Mouse (Mus musculus) 3T3-L1 (cell line): ENCODE data around the gene Stat5a.

Source experiments
- DNase-seq: peaks from one replicate; pipeline ENCODE4 v3.0.0-alpha.2; 2015; ENCODE audit warnings: low read depth, low spot score

The Stat5a gene

DNA sequence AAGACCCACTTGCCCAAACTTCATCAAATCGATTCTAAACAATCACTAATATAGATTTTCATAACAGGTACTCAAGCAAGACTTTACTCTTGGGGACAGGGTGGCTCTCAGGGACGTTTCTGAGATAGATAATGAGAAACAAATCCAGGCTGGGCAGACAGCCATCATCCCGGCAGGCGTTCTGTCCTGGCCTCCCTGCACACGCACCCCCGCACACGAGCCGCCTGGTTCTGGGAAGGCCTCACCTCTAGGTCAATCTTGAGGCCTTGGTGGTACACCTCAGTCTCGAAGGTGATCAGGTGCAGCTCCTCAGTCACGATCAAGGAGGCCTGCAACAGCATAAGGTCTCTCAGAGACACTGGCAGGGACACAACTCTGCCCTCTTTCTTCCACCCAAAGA is 36.9 kb downstream of the Stat5a start:
- no peak for DNase-seq

DNA sequence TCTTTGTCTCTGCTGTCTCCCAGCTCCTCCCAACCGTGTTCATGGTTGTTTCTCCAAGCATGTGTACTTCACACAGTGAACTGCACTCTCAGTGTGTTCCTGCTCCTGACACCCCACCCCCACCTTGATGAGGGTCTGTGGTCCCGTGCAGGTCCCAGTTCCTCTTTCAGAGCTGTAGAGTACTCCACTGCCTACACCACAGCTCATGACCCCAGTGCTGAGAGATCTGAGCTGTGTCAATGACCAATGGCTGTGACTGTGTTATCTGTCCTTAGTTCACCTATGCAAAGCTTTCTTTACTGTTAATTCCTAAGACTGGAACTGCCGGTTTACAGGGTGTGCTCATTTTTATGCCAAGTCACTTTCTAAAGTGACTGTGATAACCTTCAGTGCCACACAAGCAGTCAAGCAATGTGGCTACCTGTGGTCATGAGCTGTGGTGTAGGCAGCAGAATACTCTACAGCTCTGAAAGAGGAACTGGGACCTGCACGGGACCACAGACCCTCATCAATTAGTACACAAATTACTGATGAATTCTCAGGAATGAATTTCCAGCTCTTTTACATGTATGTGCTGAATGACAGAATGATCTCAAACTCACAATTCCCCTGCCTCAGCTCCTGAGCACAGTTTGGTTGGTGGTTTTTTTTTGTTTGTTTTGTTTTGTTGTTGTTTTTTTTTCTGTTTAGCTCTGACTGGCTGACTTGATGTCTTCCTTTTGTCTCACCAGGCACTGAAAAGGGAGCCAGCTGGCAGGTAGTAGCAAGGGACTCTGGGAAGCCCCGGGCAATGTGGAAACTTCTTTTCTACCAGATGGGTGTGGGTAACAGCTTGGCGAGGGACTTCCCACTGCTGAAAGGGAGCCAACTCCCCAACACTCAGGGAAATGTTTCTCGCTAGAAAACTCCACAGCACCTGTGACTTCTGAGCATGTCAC is 38.4 kb downstream of the Stat5a start:
- DNase-seq = no peak

GRCm38 (mm10) chr11:100898441-100899199 is 39.5 kb downstream of the Stat5a start:
- no peak for DNase-seq

- DNase-seq = no peak
Observed at GRCm38 (mm10) chr11:100904580-100905351, 45.6 kb downstream of the Stat5a start.

GRCm38 (mm10) chr11:100905929-100906328 is 46.8 kb downstream of the Stat5a start:
- no peak for DNase-seq

DNA sequence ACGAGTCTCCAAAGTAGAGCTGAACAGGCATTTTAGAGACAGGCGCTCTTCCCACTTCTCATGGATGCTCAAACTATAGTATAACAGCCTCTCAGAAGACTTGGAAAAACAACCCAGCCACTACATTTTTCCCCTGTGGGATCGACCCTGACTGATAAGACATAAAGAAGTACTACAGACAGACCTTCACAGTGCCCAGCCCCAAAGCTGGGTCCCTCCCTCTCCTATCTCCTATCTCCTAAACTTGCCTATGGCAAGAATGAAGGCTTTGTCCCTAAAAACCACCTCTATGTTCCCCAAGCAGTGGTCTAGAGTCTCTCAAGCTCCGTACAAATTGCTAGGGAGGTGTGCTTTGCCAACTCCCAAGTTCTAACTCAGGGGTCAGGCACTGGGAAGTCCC is 47.7 kb downstream of the Stat5a start:
- DNase-seq = no peak

- no peak for DNase-seq
Observed at GRCm38 (mm10) chr11:100908112-100908511, 49.0 kb downstream of the Stat5a start.

DNA sequence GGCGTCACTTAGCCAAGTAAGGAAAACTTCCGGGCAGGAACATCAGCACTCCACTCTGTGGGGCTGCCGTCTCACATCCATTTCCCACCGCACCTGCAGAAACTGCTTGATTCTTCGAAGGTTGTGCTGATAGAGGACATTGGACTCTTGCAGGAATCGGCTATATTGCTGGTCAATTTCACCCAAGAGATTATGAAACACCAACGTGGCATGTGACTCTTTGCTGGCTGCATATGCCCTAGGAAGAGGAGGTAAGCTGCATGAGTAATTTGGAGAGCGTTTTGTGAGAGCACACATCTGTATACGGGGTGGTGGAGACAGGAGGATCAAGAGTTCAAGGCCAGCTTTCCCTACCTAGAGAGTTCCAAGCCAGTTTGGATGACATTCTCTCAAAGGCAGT is 49.4 kb downstream of the Stat5a start:
- DNase-seq = no peak

DNA sequence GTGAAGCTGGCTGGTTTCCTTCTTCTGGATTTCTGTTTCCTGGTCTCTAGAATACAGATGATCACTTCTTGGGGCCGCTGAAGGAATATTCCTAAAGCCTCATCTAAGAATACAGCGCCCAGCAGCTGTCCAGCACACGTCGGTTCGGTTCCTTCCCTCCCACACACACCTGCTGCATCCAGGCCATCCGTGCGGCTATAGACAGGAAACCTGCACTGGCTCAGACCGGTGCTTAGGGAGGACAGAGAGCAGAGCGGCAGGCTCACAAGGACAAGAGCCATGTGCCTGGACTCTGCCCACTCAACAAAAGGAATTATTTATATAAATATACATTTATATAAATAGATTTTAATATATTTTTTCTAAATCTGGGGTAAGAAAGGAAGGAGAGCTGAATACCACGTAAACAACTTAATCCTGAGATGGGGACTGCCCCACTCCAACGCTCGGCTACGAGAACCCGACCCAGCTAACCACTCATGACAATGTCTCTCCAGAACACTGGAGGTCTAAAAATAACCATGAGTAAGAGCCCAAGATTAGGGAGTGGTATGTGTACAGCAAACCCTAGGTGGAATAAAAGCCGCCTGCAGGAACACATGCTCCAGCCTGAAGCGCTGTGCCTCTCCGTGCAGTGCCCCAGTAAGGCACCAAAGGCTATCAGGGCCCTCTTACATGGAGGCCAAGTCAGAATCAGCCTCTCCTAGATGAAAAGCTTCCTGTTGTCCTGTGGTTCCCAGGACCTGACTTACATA is 53.4 kb downstream of the Stat5a start:
- DNase-seq = peak; percentile 17

- no peak for DNase-seq
Observed at GRCm38 (mm10) chr11:100914415-100914814, 55.3 kb downstream of the Stat5a start.

DNA sequence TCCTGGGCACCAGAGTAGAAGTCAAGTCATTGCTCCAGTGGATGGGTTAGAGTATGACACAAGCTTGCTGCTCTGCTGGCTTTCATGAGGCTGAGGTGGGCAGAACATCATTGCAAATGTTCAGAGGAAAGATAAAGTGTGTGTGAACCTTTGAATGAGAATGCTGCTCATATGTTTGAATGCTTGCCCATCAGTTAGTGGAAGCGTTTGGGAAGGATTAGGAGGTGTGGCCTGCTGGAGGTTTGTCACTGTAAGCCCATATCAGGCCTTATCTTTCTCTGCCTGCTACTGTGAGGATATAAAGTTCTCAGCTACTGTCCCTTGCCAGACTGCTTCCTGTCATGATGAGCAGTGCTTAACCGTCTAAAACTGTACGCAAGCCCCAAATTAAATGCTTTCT is 55.9 kb downstream of the Stat5a start:
- DNase-seq = no peak

- DNase-seq = no peak
Observed at GRCm38 (mm10) chr11:100916432-100916971, 57.4 kb downstream of the Stat5a start.

GRCm38 (mm10) chr11:100918007-100918406 is 58.9 kb downstream of the Stat5a start:
- DNase-seq = no peak

DNA sequence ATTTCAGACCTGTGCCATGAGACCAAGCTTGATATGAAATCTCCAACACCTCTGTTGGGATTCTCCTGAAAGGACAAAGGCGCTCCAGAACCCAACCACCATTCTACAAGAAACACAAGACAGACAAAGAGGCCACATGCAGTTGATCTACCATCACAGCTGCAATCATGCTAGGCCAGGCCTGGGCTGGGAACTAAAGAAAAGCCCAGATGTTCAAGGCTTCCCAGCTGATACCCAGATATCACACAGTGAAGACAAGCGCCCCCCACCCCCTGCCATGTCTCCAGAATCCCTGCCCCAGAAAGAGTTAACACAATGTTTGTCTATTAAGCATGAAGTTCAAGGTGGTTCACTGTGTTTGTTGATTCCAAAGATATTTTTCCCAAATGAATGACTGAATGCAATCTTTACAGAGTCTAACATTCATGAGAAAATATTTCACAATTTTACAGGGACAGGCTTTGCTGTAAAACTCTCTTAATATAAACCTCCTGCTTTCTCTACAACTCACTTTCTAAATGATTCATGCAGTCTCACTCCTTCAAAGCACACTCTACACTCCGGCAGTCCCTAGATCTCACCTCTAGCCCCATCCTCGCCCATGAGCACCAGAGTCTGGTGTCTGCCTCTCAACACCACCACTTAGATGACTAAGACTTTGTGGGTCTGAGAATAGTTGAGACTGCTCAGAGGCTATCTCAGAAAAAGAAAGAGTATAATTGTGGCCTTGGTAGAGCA is 61.9 kb downstream of the Stat5a start:
- no peak for DNase-seq

GRCm38 (mm10) chr11:100924386-100924919 is 65.3 kb downstream of the Stat5a start:
- DNase-seq = no peak

- DNase-seq = no peak
Observed at GRCm38 (mm10) chr11:100927386-100927785, 68.2 kb downstream of the Stat5a start.

GRCm38 (mm10) chr11:100930611-100931010 is 71.5 kb downstream of the Stat5a start:
- DNase-seq = no peak

DNA sequence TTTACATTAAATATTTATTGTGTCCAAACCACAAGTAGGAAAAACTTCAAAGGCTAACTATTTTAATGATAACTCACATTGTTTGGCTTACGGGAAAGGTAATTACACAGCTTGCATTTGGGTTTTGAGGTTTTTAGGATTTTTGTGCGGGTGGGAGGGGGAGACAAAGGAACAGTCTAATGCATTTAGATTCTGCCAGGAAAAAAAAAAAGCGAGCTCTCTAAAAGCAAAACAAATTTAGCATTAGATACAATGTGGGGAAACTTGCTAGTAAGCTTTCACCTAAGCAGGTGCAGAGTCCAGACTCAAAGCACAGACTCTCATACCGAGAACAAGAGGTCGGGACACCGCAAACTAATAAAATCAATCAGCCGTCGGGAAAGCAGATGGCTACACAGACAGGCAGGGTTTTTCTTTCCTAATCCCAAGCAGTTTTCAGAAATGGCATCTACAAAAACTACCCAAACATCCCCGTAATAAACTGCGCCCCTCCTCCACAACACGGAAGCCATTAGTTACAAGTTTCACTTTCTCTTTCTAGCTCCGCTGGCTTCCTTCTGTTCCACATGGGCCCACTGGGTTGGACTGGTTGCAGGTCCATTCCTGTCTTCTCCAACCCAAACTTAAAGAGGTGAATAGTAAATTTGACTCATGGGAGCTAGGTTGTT is 72.2 kb downstream of the Stat5a start:
- peak; percentile 34 for DNase-seq
